Mouse (Mus musculus): ENCODE data around the gene Farp1.
A peak's percentile ranks its signal among the peaks of the same experiment; 100 is the strongest.

The Farp1 gene

DNA sequence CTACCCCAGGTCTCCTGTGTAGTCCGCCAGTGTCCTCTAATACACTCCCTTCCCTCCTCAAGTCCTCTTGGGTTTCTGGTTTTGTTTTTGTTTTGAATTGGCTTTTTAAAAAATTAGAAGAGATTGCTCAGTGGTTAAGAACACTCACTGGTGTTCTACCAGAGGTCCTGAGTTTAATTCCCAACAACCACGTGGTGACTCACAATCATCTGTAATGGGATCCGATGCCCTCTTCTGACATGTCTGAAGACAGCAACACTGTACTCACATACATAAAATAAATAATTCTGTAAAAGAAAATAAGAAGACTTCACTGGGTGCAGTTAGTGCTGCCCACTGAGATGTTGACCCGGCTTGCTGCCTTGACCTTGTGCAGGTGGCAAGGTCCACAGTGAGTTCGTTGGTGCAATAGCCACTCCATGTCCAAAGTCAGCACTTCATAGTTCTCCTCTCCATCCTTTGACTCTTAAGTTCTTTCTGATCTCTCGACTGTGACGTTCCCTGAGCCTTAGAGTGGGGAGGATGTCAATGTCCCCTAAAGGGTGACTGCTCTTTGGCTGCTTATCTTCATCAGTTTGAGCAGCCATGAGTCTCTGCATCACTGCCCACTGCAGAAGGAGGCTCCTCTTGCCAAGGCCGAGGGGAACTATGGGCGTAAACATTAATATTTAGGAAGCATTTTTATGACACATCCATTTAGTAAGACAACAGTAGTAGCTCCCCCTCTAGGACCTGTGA, 194.2 kb downstream of the Farp1 start:
- no peak for DNase-seq

DNA sequence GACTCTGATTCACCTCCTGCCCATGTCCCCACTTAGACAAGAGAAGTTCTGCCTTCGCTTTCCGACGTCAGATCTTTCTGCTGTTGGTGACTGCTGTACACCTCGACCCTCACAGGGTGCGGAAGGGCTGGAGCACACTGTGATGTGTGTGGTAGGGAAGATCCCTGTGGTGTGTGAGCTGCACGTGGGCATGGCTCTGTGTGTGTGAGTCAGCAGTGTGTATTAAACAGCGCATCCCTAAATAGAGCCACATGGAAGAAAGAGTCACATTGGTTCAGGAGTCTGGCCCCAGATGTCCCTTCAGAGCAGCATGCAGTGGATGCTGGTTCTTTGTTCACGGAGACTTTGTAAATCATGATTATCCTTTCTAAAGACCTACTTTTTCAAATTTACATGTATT, 196.2 kb downstream of the Farp1 start:
- DNase-seq, result no peak

DNA sequence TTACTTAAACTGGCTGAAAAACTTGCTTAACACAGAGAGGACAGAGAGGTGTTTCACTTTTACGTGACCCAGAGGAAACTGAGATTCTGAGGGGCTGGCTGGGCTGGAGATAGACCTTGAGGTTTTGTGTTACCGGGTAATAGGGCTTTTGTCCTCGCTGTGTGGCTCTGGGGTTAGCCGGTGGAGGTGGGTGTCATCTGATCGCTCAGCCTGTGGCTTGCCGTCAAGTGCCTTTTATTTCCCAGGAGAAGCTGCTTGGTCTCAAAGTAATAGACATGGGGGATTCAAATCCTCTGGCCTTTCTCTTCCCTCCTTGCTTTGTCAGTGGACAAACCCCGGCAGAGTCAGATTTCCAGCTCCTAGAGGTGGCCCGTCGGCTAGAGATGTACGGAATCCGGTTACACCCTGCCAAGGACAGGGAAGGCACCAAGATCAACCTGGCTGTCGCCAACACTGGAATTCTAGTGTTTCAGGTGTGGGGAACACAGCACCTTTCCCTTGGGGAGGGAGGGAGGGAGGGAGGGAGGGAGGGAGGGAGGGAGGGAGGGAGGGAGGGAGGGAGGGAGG, 199.8 kb downstream of the Farp1 start:
- DNase-seq, result no peak

GRCm38 (mm10) chr14:121236736-121237135, 201.7 kb downstream of the Farp1 start:
- no peak for DNase-seq

GRCm38 (mm10) chr14:121238727-121239126, 203.7 kb downstream of the Farp1 start:
- no peak for DNase-seq

DNA sequence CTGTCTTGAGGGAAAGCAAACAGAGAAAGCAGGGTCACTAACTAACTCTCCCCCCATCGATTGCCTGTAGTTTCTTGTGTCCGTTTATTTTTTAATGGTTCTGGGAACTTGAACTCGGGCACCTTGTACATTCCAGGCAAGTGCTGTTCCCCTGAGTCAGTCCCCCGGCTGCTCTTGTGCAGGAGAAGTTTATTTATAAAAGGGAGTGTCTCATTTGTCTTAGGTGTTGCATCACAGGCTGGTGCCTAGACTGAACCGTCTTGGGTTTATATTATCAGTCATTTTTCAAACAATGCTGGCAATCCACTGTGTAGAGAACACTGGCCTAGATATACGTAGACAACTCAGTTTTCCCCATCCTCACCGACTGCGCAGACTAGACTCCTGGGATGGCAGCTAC, 204.4 kb downstream of the Farp1 start:
- DNase-seq, result no peak

- no peak for DNase-seq
These were observed 209.1 kb downstream of the Farp1 start for GRCm38 (mm10) chr14:121244104-121244503.

GRCm38 (mm10) chr14:121246048-121246731, 211.2 kb downstream of the Farp1 start:
- DNase-seq, result no peak

DNA sequence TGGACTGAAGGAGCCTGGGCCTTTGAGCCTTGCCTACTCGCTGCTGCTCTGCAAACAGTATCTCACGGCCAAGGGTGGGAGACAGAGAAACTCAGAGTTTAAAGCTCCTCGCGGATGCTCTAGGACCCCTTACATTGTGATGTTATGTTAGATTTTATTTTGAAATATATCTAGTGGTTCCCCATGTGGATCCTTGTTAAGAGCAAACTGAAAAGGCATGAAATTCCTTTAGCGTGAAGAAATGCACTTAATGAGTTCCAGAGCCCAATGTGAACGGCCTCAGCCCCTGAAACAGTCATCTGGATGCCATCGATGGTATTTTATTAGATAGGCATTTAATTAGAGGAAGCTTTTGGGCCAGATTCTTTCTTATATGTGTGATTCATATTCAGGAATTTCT, 212.3 kb downstream of the Farp1 start:
- no peak for DNase-seq

DNA sequence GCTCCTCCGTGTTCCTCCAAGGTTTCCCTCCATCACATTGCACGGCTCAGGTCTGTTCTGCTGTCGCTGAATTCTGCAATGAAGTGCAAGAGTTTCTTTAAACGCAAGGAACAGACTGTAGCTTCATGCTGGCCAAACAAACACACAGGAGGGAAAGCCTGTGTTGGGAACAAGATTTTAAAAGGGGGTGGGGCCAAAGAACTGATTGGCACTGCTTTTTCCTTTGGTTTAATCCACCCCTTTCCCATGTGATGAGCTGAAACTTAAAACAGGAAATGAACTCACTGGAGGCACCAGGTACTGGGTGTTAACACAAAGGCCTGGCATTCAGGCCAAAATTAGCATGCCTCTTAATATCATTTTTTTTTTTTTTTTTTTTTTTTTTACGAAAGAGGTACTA, 213.3 kb downstream of the Farp1 start:
- no peak for DNase-seq

DNA sequence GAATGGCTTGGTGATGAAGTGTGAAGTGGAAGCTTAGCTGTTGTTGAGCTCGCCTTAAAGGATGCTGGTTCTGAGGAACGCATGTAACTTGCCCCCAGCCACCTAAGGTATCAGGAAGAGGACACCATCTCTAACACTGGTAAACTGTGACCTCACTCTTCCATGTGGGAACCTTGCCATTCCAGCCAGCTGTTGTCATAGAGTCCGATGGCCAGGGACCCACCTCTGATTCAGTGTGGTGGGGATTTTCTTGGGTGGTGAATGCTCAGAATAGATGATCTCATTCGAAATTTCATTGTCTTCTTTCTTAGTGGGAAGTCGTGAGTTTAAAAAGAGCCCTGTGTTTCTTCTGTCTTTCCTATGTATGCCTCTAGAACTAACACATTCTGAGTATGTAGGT, 216.1 kb downstream of the Farp1 start:
- DNase-seq, result no peak

DNA sequence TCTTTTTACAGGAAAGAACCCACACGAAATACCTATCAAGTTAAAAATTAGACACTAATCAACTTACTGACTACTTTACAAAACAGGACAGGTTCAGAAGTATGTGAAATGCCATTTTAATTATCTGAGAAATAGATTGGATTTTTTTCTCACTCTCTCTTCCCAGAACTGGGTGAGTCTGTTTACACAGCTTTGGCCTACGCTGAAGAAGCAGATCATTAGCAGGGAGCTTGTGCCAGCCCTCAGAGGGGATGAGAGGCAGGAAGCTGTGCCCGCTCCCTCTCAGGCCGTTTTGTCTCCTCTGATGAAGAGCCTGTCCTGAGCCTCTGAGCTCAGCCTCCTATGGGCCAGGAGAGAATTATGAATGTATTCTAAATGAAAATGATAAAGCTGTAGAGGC, 216.7 kb downstream of the Farp1 start:
- no peak for DNase-seq

- DNase-seq, result no peak
These were observed 217.5 kb downstream of the Farp1 start for GRCm38 (mm10) chr14:121252542-121252941.

DNA sequence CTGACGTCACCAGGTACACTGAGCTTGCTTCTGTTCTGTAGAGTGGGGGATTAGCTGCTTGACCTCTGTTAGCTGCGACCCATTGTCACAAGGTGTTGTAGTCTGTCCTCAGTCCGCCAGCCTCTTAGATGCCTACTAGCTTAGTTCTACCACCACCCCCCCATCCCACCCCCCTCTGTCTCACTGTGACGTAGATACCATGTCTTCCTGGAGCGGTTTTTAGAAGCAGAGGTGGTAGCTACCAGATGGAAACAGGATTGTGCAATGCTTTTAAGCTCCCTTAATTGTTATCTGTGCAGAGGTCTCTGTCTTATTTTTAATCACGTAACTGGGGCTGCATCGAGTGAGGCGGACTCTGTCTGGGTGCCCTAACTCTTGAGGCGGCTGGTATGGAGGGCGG, 219.9 kb downstream of the Farp1 start:
- no peak for DNase-seq

DNA sequence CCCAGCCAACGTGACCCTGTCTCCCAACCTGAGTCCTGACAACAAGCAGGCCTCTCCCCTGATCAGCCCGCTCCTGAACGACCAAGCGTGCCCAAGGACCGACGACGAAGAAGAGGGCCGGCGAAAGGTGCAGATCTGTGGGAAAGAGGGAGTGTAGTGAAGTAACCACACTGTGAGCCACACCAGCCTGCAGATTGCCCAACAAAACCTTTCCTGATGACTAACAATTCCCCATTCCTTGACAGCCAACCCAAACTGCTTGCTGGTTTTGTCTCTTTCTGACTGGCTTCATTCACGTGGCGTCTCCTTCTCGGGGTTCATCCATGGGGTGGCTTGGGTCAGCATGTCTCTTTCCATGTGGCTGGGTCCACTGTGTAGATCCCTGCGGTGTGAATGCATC, 220.5 kb downstream of the Farp1 start:
- DNase-seq, result no peak

- no peak for DNase-seq
These were observed 221.9 kb downstream of the Farp1 start for GRCm38 (mm10) chr14:121256896-121257295.

GRCm38 (mm10) chr14:121259332-121259731, 224.3 kb downstream of the Farp1 start:
- DNase-seq, result no peak

DNA sequence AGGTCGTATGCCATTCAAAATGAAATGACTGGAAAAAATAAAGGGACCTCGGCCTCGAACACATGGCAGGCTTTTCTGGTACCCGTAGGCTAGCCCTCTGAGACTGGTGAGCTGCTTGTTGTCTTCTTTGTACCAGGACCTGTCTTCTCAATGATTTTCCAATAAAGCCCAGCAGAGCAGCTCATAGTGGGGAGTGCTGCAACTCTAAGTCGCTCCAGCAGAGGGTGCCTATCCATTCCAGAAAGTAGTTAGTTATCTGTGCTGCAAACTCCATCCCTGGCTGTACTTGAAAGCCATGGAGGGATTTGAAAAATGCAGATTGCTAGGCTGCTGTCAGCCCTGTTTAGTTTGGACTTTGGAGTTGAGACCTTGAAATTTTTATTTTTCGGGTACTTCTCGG, 224.8 kb downstream of the Farp1 start:
- DNase-seq, result peak; percentile 52

DNA sequence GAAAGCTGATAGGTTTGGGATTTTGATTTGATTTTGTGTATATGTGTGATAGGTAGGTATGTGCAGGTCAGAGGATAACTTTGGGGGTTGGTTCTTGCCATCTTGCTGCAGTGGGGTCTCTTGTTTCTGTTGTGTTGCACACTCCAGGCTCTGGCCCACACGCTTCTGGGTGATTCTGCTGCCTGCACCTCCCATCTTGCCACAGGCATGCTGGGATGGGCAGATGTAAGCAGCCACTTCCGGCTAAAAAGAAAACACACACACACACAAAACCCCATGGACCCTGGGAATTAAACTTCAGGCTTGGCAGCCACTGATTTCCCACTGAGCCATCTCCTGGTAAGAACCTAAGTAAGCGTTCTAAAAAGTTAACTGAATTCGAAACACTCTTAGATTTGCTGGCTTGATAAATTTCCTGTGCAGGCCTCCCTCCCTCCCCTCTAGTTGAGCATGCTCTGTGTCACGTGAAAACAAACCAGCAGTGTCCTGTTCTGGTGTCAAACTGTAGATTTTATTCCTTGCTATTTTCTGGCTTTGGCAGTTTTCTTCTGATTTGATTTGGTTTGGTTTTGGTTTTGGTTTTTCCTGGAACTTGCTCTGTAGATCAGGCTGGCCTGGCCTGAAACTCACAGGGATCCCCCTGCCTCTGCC, 226.4 kb downstream of the Farp1 start:
- peak; percentile 27 for DNase-seq

- DNase-seq, result no peak
These were observed 227.6 kb downstream of the Farp1 start for GRCm38 (mm10) chr14:121262606-121263005.

- no peak for DNase-seq
These were observed 228.9 kb downstream of the Farp1 start for GRCm38 (mm10) chr14:121263912-121264311.

- DNase-seq, result no peak
These were observed 229.5 kb downstream of the Farp1 start for GRCm38 (mm10) chr14:121264453-121264852.

DNA sequence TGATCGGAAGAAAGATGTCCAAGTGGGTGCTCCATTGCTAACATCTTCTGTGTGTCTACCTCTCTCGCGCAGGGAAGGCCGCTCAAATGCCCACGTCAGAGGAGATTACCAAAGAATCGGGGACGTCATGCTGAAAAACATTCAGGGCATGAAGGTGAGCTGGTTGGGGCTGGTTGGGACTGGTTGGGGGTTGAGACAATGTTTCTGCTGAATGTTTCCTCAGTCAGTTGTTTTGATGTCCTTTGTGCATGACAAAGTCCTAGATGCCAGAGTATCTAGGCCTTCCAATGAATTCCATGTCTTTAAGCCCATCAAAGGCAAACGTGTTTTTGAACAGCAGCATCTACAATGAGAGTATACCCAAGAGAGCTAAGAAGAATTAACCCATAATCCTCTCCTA, 232.8 kb downstream of the Farp1 start:
- DNase-seq, result no peak

DNA sequence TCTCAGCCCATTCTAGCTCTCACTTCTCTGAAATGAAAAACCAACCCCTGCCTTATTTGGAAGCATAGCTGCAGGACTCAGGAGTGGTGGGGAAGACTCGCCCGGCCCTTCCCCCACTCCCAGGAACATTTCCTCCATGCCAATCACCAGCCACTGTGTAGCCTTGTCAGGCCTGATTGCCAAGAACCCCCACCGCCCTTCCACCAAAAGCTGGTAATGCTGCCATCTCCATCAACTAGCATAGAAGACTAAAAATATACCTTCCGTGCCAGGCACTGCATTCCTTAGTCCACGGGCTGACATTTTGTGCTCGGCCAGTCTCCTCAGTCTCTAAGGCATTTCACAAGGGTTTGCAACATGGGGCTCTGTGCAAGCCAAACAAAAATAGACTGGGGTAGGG, 235.5 kb downstream of the Farp1 start:
- DNase-seq, result no peak
